Mouse (Mus musculus) heart, adult 9 months (tissue): ENCODE measurements at regions not wholly inside any gene's neighbourhood (a gene's known extent, or its start where the extent isn't known, plus 50 kb on each side); places are given as distances from the start of the nearest gene placed in this dataset.

Source experiments
- DNase-seq, 2 experiments: peaks; one replicate each; pipeline ENCODE4 v3.0.0; 2022; ENCODE audit warnings: low spot score in 2 of 2

DNA sequence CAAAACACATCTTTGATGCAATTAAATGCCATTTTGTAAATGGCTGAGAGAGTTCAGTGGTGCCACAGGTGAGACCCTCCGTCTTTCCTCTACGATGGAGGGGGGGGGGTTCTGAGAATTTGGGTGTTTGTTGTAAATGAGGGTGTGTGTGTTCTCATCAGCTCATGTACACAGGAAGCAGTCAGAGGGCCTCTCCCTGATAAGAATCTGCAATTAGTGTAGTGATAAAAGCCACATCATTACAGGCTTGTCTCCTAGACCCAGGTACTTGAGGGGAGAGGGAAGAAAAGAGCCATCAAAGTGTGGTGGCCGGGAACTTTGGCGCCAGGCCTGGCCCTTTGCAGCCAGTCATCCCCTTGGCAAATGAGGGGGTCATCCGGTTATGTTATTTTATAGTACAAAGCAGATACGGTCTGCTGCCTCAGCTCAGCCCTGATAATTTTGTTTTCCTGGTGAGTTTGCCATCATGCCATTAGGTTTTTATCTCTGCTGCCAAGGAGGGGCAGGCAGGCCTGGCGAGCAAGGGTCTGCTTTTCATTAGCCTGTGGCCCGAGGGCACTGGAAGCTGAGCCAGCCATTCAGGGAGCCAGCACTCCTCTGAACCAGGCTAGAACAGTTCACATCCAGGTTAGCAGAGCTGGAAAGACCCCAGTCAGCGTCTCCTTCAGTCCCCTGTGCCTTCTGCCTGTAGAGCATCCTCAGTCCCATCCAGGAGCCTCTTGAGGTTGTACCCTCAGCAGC is 59.7 kb downstream of the H2al1j start:
- DNase-seq, result no peak

DNA sequence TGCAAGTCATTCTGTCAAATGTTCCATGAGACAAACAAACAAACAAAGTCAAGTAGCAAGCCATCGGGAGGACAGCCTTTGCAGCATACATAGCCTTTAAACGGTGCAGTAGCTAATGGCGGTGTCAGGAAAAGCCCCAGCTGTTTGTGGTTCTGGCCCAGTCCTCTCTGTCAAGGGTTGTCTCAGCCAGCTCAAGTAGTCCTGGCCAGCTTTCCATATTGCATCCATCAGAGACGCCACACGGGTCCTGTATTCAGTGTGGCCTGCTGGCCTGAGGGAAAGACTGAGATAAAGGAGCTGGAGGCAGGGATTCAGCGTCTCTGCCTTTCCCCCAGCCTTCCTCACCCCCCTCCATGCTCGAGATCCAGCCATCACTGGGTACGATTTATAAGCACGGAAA is 61.2 kb downstream of the H2al1j start:
- DNase-seq, result peak; percentile 21 to 49

DNA sequence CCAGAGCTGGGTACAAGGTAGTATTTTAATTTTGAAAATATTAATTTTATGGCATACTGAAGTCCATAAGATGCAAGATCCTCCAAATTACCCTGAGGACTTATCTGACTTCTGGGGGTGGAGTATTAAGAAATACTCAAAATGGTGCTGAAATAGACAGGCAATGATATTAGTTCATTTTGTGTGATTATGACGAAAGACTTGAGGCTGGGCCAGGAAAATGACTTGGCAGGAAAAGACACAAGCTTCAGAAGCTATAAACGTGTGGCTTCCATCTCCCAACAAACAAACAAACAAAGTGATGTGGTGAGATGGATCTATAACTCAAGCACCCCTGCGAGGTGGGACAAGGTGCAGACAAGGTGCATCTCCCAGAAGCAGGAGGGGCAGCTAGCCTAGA is 72.8 kb downstream of the H2al1j start:
- no peak for DNase-seq

DNA sequence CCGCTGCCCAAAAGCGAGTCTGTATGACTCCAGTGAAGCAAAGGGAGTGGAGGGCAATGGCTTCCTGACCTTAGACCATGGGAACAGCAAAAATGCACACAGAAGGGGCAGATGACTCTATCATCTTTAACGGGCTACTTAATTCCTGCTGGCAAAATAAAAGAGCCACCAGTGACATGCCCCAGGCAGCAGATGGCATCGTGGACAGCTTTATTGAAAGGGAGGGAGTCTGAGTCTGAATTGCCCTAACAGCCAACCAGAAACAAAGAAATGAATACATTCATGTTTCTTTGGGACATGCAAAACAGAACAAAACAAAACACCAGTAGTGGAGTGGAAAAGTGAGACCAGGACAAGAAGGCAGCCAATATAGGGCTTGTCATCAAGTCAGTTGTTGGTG is 76.7 kb downstream of the H2al1j start:
- no peak for DNase-seq

DNA sequence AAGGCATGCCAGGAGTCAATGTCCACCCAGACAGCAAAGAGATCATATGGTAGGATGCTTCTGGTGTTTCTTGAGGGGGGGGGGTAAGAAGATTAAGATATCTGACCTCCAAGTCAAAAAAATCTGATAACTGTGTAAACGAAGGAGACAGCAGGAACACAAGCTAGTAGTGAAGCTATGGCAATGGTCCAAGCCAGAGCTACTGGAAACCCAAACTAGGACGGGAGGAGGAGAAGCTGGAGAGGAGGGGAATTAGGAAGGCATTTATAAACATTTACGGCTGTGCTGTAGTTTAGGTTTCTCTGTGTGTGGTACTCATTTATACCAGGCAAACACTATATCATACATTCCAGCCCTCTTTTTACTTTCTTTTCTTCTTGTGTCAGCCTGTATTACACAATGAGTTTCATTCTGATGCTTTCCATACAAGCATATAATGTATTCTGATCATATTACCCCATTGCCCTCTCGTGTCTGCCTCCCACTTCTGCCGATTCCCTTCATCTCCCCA is 84.7 kb downstream of the H2al1j start:
- DNase-seq, result no peak

DNA sequence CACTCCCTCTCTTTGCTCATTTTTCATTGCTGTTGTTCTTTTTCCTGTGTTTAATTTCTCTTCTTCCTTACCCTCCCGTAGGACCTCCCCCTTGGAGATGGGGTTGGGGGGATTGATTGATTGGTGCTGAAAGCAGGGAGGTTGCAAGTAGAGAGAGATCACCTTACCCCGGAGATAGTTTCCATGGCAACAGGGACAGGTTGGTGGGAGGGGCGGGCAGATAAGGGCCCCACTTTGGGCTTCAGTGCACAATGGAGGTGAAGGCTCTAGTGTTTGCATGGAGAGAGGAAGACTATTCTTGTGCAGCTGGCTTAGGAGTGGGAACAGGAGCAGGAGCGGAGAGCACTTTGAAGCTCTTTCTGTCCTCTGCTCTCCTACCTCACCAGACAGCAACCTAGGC is 88.0 kb downstream of the H2al1j start:
- no peak for DNase-seq

- DNase-seq, result peak in 1 of 2 experiments; percentile 43
These were observed 88.9 kb downstream of the H2al1j start for GRCm38 (mm10) chrX:11416510-11416909.

DNA sequence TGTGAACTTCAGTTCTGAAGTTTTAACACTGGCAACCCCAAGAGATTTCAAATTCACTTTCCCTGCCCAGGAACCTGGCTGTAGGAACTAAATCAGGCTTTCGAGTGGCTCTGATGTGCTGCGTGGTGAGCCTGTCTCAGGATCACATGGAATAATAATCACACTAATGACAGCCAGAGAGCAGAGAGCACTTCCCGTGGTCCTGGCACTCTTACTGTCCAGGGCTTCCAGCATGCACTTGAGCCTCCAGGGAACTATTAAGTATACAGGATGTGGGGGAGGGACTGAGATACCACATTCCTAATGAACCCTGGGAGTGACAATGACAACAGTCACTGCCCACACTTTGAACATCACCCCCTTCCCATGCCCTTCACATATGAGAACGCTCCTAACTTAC is 90.2 kb downstream of the H2al1j start:
- DNase-seq, result peak; percentile 59 to 65

- DNase-seq, result peak; percentile 30 to 60
These were observed 90.6 kb downstream of the H2al1j start for GRCm38 (mm10) chrX:11418261-11418660.

- DNase-seq, result peak in 1 of 2 experiments; percentile 24
These were observed 91.6 kb downstream of the H2al1j start for GRCm38 (mm10) chrX:11419162-11419631.

GRCm38 (mm10) chrX:11432403-11433004 is 104.9 kb downstream of the H2al1j start:
- DNase-seq, result no peak

- no peak for DNase-seq
These were observed 107.7 kb downstream of the H2al1j start for GRCm38 (mm10) chrX:11435338-11435737.

- DNase-seq, result peak; percentile 35 to 37
These were observed 109.7 kb downstream of the H2al1j start for GRCm38 (mm10) chrX:11437151-11437944.

DNA sequence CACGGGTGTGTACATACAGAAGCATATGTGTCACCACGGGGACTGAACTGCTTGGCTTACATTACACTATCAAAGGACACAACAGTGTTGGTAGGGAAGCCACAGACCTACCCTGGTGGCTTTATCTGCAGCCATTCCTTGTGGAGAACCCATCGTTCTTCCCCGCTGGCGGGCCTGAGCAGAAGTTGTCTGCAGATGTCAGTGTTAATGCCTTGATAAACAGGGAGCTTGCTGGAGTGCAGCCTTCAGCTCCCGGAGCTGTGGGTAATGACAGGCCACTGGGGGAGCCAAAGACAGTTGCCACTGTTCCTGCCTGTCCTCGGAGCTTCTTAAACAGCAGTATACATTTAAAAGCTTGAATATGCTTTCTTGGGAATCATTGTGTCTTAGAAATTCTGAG is 115.9 kb downstream of the H2al1j start:
- DNase-seq, result no peak

- peak; percentile 31 to 44 for DNase-seq
These were observed 116.7 kb downstream of the H2al1j start for GRCm38 (mm10) chrX:11444261-11444725.

DNA sequence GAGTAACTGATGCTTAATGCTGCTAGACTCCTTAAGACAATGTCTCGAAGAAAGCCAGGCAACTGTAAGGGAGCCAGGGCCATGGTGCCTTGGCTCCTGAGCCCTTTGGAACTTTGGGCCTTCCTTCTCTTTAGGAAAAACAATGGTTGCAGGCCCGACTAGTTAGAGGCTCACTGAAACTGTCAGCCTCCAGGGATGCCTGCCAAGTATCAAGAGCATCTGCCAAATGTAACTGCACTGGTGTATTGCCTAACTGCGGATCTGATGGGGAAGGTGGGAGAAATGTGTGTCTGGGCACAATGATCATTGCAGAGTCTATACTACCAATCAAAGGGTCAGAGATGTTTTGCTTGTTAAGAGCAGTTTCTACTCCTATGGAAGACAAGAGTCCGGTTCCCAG is 121.1 kb downstream of the H2al1j start:
- DNase-seq, result no peak

DNA sequence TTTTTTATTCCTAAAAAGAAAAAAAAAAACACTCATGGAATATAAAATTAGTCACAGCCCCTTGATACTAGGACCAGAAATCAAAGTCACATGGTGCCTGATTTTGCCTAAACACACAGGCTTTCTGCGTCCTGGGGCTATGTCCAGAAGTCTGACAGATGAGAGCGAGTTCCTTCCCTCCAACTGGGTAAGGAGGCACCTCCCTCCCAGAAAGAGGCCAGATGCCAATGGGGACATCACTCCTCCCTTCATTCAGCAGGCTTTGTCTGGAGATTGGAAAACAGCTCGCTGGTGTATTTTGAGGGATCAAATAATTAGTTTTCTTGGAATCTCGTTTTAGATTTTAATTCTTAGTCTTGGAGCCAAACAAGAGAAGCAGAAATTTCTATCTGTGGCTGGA is 130.9 kb downstream of the H2al1j start:
- no peak for DNase-seq

DNA sequence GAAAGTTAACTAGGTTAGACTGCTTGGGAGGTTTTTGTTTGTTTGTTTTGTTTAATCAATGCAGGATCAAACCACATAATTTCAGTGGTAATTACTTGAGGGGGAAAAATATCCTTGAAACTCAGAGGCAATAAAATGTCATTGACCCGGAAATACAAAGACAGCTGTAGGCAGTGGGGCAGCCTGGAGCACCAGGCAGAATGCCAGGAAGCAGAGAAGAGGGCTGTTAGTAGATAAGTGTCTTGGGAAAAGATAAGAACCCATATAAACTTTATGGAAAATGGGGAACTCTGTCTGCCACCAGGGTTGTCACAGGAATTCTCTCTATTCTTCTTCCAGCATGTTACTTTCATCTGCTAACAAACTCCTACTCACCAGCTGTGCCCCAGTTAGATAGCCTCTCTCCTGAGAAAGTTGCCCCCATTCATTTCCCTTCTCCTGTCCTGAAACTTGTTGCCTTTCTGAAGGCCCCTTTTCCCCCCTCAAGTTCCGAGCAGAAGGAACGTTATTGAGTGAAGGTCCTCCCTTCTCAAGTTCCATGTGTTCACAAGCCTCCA is 136.4 kb downstream of the H2al1j start:
- no peak for DNase-seq

DNA sequence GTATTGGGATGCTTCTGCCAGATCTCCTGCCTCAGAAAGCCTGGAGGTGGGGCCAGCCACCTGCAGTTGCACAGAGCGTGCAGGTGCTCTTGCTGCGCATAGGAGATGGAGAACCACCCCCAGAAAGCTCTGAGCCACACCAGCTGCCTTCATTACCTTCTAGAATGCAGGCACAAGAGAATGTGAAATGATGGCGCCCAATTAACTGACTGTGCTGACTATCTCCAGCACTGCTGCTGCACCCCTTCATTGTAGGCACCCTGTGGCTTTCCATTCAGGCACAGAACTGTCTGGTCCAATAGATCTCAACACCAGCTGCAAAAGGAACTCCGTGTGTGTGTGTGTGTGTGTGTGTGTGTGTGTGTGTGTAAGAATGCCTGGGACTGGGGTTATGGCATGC is 138.6 kb downstream of the H2al1j start:
- DNase-seq, result no peak

DNA sequence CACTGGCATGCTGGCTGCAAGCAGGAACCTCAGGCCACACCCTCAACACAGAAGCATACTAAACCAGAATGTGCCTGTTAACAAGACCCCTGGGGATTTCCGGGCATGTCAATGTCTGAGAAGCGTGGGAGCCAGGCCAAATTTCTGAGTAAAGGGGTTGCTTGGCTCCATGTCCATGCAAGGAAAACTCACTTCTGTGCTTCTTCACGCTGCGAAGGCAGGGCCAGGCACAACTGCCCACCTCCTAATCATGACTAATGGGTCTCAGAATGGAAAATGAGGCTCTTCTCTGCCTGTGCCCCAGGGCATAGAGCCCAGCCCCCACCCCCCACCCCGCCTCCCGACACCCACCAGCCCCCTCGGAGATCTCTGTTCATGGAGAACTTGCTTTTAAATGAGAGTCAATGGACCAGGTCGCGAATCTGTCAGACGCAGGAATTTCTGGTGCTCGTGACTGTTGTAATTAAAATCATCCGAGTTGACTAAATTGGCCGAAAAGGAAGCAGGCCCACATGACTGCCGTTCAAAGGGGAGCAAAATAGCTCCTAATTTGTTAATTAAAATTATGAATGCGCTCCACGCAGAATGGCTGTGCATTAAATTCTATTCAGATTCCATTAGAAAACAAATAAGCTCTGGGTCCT is 152.2 kb downstream of the H2al1j start:
- DNase-seq, result no peak

DNA sequence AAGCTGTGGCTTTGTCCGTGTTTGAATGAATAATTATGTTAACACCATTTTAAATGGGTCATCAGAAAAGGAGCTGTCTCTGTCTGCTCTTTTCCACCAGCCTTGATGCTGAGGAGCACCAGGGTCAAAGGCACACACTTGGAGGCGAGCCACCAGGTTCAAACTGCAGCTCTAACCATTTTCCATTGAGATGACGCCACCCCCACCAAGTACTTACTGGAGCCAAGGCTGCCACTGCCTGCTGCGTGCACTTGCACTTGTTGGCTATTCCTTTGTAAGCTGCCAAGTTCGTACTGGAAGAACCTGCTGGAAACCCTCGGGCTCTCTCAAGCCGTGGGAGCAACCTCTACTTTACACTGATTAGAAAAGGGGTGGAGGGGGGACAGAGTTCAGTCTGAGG is 154.5 kb downstream of the H2al1j start:
- peak in 1 of 2 experiments; percentile 13 for DNase-seq
